Mouse (Mus musculus): ENCODE measurements around the gene Odf3b.

DNA sequence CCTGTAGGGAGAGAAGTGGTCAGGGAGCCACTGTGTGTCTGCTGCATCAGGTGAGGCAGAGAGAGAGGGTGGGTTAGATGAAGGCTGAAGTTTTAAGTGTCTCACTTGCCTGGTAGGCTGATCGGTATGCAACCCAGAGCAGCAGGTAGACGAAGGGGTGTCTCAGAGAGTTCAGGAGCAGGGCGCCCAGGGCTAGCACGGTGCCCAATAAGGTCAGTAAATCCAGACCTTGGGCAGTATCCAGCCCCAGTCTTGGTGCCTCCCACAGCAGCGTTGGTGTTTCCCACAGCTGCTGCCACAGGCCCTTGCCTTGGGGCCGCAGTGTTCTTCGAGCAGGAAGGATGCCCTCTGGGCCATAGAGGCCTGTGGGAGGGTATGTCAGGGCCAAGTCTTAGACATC lies 24.6 kb downstream of the Odf3b start:
- no peak for TF ChIP-seq CTCF (conservative IDR thresholded peaks at IDR 0.05 in 1 of 2, IDR thresholded peaks at IDR 0.05 in 1 of 2; ENCODE audit: low read depth in 2 of 2, low read length in 2 of 2)
- no peak for TF ChIP-seq POLR2AphosphoS2 (IDR thresholded peaks at IDR 0.05; ENCODE audit: low read depth, low read length)

All from CH12.LX (cell line).